In genomic region chr15:88895119-88895518, GRCm38 (mm10) we compare ENCODE assay signal across 28 mouse cellular contexts. TPM values are rescaled to one million over a fixed set of nuclear protein-coding genes. Genes with fewer than 3 reads are reported as not detected.
DNase-seq lines count a peak whose midpoint lies in the region; ATAC-seq and TF ChIP-seq lines count a peak whose summit lies in the region.
"Had no signal": no experiment of that assay in that cellular context is flagged by ENCODE, and none has a peak within 500 bp of the region (broad histone marks: within the 10 kb centered on the region; RNA-seq: fewer than 3 reads in every experiment).

No protein-coding gene starts in this region.

- no peak for TF ChIP-seq CTCF in heart, adult 2 months (IDR thresholded peaks at IDR 0.05)
- peak; percentile 30; the same call in 1 of the 2 replicates for TF ChIP-seq CTCF in lung, postnatal 0 days (IDR thresholded peaks at IDR 0.05)
- peak; percentile 7; the same call in 1 of the 2 replicates for TF ChIP-seq CTCF in stomach, postnatal 0 days (IDR thresholded peaks at IDR 0.05; ENCODE audit: low read depth)

- no peaks in the 10 kb centered on the region for H3K9me3 ChIP-seq in heart, embryonic 10.5 days
- no peaks in the 10 kb centered on the region for H3K9me3 ChIP-seq in lung, postnatal 0 days (ENCODE audit: low read length)
- no peaks in the 10 kb centered on the region for H3K9me3 ChIP-seq in ES-E14 (ENCODE audit: control insufficient read depth, insufficient read depth, low read depth, low read length)
- H3K9me3 ChIP-seq in stomach, postnatal 0 days (ENCODE audit: control insufficient read depth, low read length) = no peaks in the 10 kb centered on the region
- H3K9me3 ChIP-seq: forebrain, embryonic 10.5 days; forebrain, embryonic 13.5 days; hindbrain, embryonic 12.5 days; hindbrain, embryonic 15.5 days had no signal

- H3K27ac ChIP-seq in heart, embryonic 10.5 days = no peak overlapping the region
- no peak overlapping the region for H3K27ac ChIP-seq in heart, adult 2 months
- H3K27ac ChIP-seq in lung, postnatal 0 days (ENCODE audit: low read length) = no peak overlapping the region
- no peak overlapping the region for H3K27ac ChIP-seq in ES-E14 (ENCODE audit: insufficient read depth, low read depth, low read length, poor library complexity, severe bottlenecking)
- no peak overlapping the region for H3K27ac ChIP-seq in stomach, postnatal 0 days (replicated peaks)
- H3K27ac ChIP-seq: forebrain, embryonic 10.5 days; forebrain, embryonic 13.5 days; hindbrain, embryonic 12.5 days; hindbrain, embryonic 15.5 days had no signal

- peaks cover 18% of the 10 kb centered on the region; the same call in 1 of the 2 replicates for H3K27me3 ChIP-seq in heart, embryonic 10.5 days (ENCODE audit: insufficient read depth, poor library complexity, severe bottlenecking)
- peaks cover 2% of the 10 kb centered on the region; the same call in 1 of the 2 replicates for H3K27me3 ChIP-seq in heart, adult 2 months (ENCODE audit: control insufficient read depth, insufficient read depth, low read length)
- H3K27me3 ChIP-seq in lung, postnatal 0 days (replicated peaks; ENCODE audit: insufficient read depth, low read length) = no peaks in the 10 kb centered on the region
- no peaks in the 10 kb centered on the region for H3K27me3 ChIP-seq in stomach, postnatal 0 days (ENCODE audit: control insufficient read depth, insufficient read depth, low read length)
- H3K27me3 ChIP-seq: hindbrain, embryonic 15.5 days had no signal

- intact Hi-C loops in heart, adult 2 months (cut with DNase I) = no loop called here

- no peaks in the 10 kb centered on the region for H3K79me2 ChIP-seq in heart, adult 2 months (replicated peaks; ENCODE audit: control insufficient read depth, insufficient read depth, low read length)

- peak; percentile 62 for DNase-seq in heart, embryonic 10.5 days (ENCODE audit: low spot score)
- DNase-seq in heart, adult 2 months = no peak
- DNase-seq in lung, postnatal 0 days (ENCODE audit: low spot score) = no peak
- no peak for DNase-seq in lung, adult 18-20 months
- no peak for DNase-seq in ES-E14 (ENCODE audit: low read depth, low spot score)
- DNase-seq in stomach, postnatal 0 days (ENCODE audit: low spot score) = no peak
- DNase-seq in right cerebral cortex, adult 18-20 months = no peak
- DNase-seq: adrenal gland, adult 8-10 months; adrenal gland, postnatal 25 days; cerebellum, adult 11-12 months; cerebellum, adult 9-10 months; cerebellum, postnatal 14 days; gastrocnemius, postnatal 14 days; heart, adult 11 months had no signal

- no peak for ATAC-seq in lung, postnatal 0 days
- ATAC-seq in stomach, postnatal 0 days (ENCODE audit: low FRiP score, low TSS enrichment) = no peak
- no peak for ATAC-seq in activated CD4-positive, CD25-positive, alpha-beta regulatory T cell, adult 4 months
- ATAC-seq: forebrain, embryonic 13.5 days; forebrain, embryonic 16.5 days had no signal

- no peak for TF ChIP-seq POLR2A in heart, adult 2 months (IDR thresholded peaks at IDR 0.05; ENCODE audit: insufficient read depth, low read depth, low read length)

- H3K9ac ChIP-seq in heart, adult 2 months (ENCODE audit: low read depth, low read length) = no peak overlapping the region
- no peak overlapping the region for H3K9ac ChIP-seq in lung, postnatal 0 days (replicated peaks; ENCODE audit: low read depth)
- H3K9ac ChIP-seq in ES-E14 (ENCODE audit: insufficient read depth, low read depth, low read length, poor library complexity, severe bottlenecking) = no peak overlapping the region
- no peak overlapping the region for H3K9ac ChIP-seq in stomach, postnatal 0 days (ENCODE audit: low read length)
- H3K9ac ChIP-seq: forebrain, embryonic 13.5 days; hindbrain, embryonic 12.5 days; hindbrain, embryonic 15.5 days had no signal

- H3K36me3 ChIP-seq in heart, embryonic 10.5 days = no peaks in the 10 kb centered on the region
- no peaks in the 10 kb centered on the region for H3K36me3 ChIP-seq in heart, adult 2 months (ENCODE audit: control insufficient read depth, insufficient read depth, low read length)
- no peaks in the 10 kb centered on the region for H3K36me3 ChIP-seq in lung, postnatal 0 days (ENCODE audit: insufficient read depth, low read length)
- H3K36me3 ChIP-seq in ES-E14 (ENCODE audit: control insufficient read depth, insufficient read depth, low read length, poor library complexity, severe bottlenecking) = no peaks in the 10 kb centered on the region
- H3K36me3 ChIP-seq in stomach, postnatal 0 days (ENCODE audit: control insufficient read depth, insufficient read depth, low read length) = no peaks in the 10 kb centered on the region
- H3K36me3 ChIP-seq: forebrain, embryonic 10.5 days; hindbrain, embryonic 12.5 days; hindbrain, embryonic 15.5 days had no signal

- no peak overlapping the region for H3K4me3 ChIP-seq in heart, embryonic 10.5 days
- H3K4me3 ChIP-seq in heart, adult 2 months = no peak overlapping the region
- H3K4me3 ChIP-seq in lung, postnatal 0 days (ENCODE audit: low read depth, low read length) = no peak overlapping the region
- H3K4me3 ChIP-seq in ES-E14 (ENCODE audit: insufficient read depth in 1 of 2, low read depth in 1 of 2, low read length in 2 of 2, poor library complexity in 1 of 2, severe bottlenecking in 1 of 2) = no peak overlapping the region
- no peak overlapping the region for H3K4me3 ChIP-seq in stomach, postnatal 0 days (ENCODE audit: low read depth, low read length)
- H3K4me3 ChIP-seq: forebrain, embryonic 10.5 days; forebrain, embryonic 13.5 days; hindbrain, embryonic 12.5 days; hindbrain, embryonic 15.5 days had no signal

- 60% methylated on average over 7 of the region's 7 CpGs for WGBS in heart, embryonic 10.5 days
- WGBS in heart, adult 2 months = 75% methylated on average over 7 of the region's 7 CpGs
- WGBS in lung, postnatal 0 days = 51% methylated on average over 7 of the region's 7 CpGs
- 61% methylated on average over 7 of the region's 7 CpGs for WGBS in stomach, postnatal 0 days

- no peak for TF ChIP-seq EP300 in heart, adult 2 months (IDR thresholded peaks at IDR 0.05; ENCODE audit: insufficient read depth, low read depth, low read length)
- TF ChIP-seq EP300 in lung, postnatal 0 days (IDR thresholded peaks at IDR 0.05) = no peak
- TF ChIP-seq EP300 in stomach, postnatal 0 days (optimal IDR thresholded peaks at IDR 0.05) = no peak

- H3K4me1 ChIP-seq in heart, embryonic 10.5 days = peaks cover 17% of the 10 kb centered on the region
- peaks cover 4% of the 10 kb centered on the region for H3K4me1 ChIP-seq in heart, adult 2 months (ENCODE audit: control insufficient read depth, insufficient read depth, low read length)
- no peaks in the 10 kb centered on the region for H3K4me1 ChIP-seq in lung, postnatal 0 days (ENCODE audit: insufficient read depth, low read depth, low read length)
- peaks cover 2 to 15% of the 10 kb centered on the region in 2 experiments; a peak in 2 of 4 replicates for H3K4me1 ChIP-seq in ES-E14 (ENCODE audit: control insufficient read depth in 2 of 2, insufficient read depth in 2 of 2, low read length in 2 of 2, poor library complexity in 1 of 2)
- H3K4me1 ChIP-seq in stomach, postnatal 0 days (replicated peaks; ENCODE audit: control insufficient read depth, insufficient read depth) = no peaks in the 10 kb centered on the region

- H3K4me2 ChIP-seq in lung, postnatal 0 days (replicated peaks; ENCODE audit: low read depth, low read length) = no peak overlapping the region
- H3K4me2 ChIP-seq in stomach, postnatal 0 days (replicated peaks; ENCODE audit: low read depth) = no peak overlapping the region
- H3K4me2 ChIP-seq: forebrain, embryonic 13.5 days; heart, embryonic 11.5 days; hindbrain, embryonic 12.5 days; hindbrain, embryonic 15.5 days had no signal

- in situ Hi-C loops in ES-E14 (cut with MboI; ENCODE audit: low sequenced_read_pairs in 2 of 2, unreplicated experiment in 2 of 2) = no loop called here

TF ChIP-seq in ES-E14, 5 proteins besides CTCF, POLR2A, EP300 and RAD21:
- TF ChIP-seq ZC3H11A (IDR thresholded peaks at IDR 0.05; ENCODE audit: borderline replicate concordance, low read depth, low read length) = 0 out of 2 replicates have a peak, but pooled peaks have one; percentile 6
- no peak for TF ChIP-seq MAFK (IDR thresholded peaks at IDR 0.05; ENCODE audit: insufficient read depth, low read depth, low read length)

RNA-seq across cellular contexts. Expression of gene Pim3, which starts 33.1 kb away (rescaled TPM):
- 68.1 and 73.7 TPM in 2 replicates for polyA plus RNA-seq in heart, embryonic 10.5 days (2016; fragmentation: Nextera tagmentation; extraction: Ambion mirVana)
- total RNA-seq in heart, adult 2 months (2021) = 100 to 1,000 TPM in 1 of 2 experiments, 10 to 100 TPM in 1; 95.3 to 133 TPM
- polyA plus RNA-seq in heart, adult 2 months (2012; rRNA removed) = 45.6 and 58.8 TPM in 2 replicates
- polyA plus RNA-seq in lung, postnatal 0 days (2015; fragmentation: Nextera tagmentation; extraction: Ambion mirVana) = 66.0 and 69.6 TPM in 2 replicates
- total RNA-seq in ES-E14 (2012; rRNA removed) = 159 and 169 TPM in 2 replicates
- 63.6 and 69.4 TPM in 2 replicates for polyA plus RNA-seq in stomach, postnatal 0 days (2015; fragmentation: Nextera tagmentation; extraction: Ambion mirVana)
- 1 to 10 TPM; 2.6 to 3.6 TPM for polyA plus RNA-seq in activated CD4-positive, CD25-positive, alpha-beta regulatory T cell, adult 4 months (2017; shearing (Covaris generic))

RNA-seq across cellular contexts. Expression of gene Ttll8, which starts 59.1 kb away (rescaled TPM):
- polyA plus RNA-seq in heart, embryonic 10.5 days (2016; fragmentation: Nextera tagmentation; extraction: Ambion mirVana) = not detected in 2 replicates
- not detected for total RNA-seq in heart, adult 2 months (2021)
- 0.12 and 0.18 TPM in 2 replicates for polyA plus RNA-seq in heart, adult 2 months (2012; rRNA removed)
- 0.06 and 0.07 TPM in 2 replicates for polyA plus RNA-seq in lung, postnatal 0 days (2015; fragmentation: Nextera tagmentation; extraction: Ambion mirVana)
- 0.11 and 0.13 TPM in 2 replicates for total RNA-seq in ES-E14 (2012; rRNA removed)
- not detected in 2 replicates for polyA plus RNA-seq in stomach, postnatal 0 days (2015; fragmentation: Nextera tagmentation; extraction: Ambion mirVana)
- polyA plus RNA-seq in activated CD4-positive, CD25-positive, alpha-beta regulatory T cell, adult 4 months (2017; shearing (Covaris generic)) = not detected
- total RNA-seq: adrenal gland, adult 8-10 months; adrenal gland, postnatal 25 days; gastrocnemius, adult 18-20 months; gastrocnemius, postnatal 14 days; heart, postnatal 25 days; hematopoietic stem cell, adult 5-6 weeks had no signal
- polyA plus RNA-seq: embryonic facial prominence, embryonic 11.5 days; forebrain, embryonic 10.5 days; forebrain, embryonic 13.5 days; heart, embryonic 11.5 days; heart, embryonic 14.5 days; heart, postnatal 0 days; hindbrain, embryonic 12.5 days; intestine, embryonic 14.5 days had no signal

Comparison
In these comparisons a context has a peak if more than half of its experiments do, and no peak if none do; other contexts are left out.
1. RNA of gene Pim3, which starts 33.1 kb away (polyA plus RNA-seq): 68.1 to 73.7 TPM in heart, embryonic 10.5 days, 66.0 to 69.6 TPM in lung, postnatal 0 days, 63.6 to 69.4 TPM in stomach, postnatal 0 days and 45.6 to 58.8 TPM in heart, adult 2 months; 2.6 to 3.6 TPM in activated CD4-positive, CD25-positive, alpha-beta regulatory T cell, adult 4 months; every median in the first group is over 10 times any median in the second.